Mouse (Mus musculus) kidney, embryonic 14.5 days (tissue): ENCODE results near the gene Slc45a1. TPM values are rescaled to one million over a fixed set of nuclear protein-coding genes. Genes with fewer than 3 reads are reported as not detected.
A peak's percentile ranks its signal among the peaks of the same experiment; 100 is the strongest.

ENCODE experiments used
- ATAC-seq: fragments of 200-750 bp; cut with Nextera tagmentation; 2 replicates; pipeline ENCODE4 v1.8.0; 2017; ENCODE audit warnings: moderate number of reproducible peaks, mild to moderate bottlenecking, moderate TSS enrichment, moderate library complexity; ENCODE audit not compliant: low FRiP score, low TSS enrichment
- H3K27ac ChIP-seq: fragments of 300-500 bp; sonication (generic); 2 replicates; pipeline ENCODE4 v1.5.1; 2014; ENCODE audit warnings: low read depth, mild to moderate bottlenecking, low read length, moderate library complexity, mixed read lengths
- H3K27me3 ChIP-seq: fragments of 300-500 bp; sonication (generic); 2 replicates; pipeline ENCODE4 v1.6.1; 2014; ENCODE audit warnings: mild to moderate bottlenecking, low read length; ENCODE audit not compliant: control insufficient read depth, insufficient read depth
- H3K36me3 ChIP-seq: fragments of 300-500 bp; sonication (generic); 2 replicates; pipeline ENCODE4 v1.6.1; 2014; ENCODE audit warnings: low read length, mixed read lengths; ENCODE audit not compliant: control insufficient read depth, insufficient read depth
- H3K4me1 ChIP-seq: fragments of 300-500 bp; sonication (generic); 2 replicates; pipeline ENCODE4 v1.6.1; 2014; ENCODE audit warnings: low read length, mixed read lengths; ENCODE audit not compliant: control insufficient read depth, insufficient read depth
- H3K4me2 ChIP-seq: fragments of 300-500 bp; sonication (generic); replicated peaks from 2 replicates; pipeline ENCODE4 v1.6.1; 2014; ENCODE audit warnings: low read depth, mild to moderate bottlenecking, low read length
- H3K4me3 ChIP-seq: fragments of 300-500 bp; sonication (generic); 2 replicates; pipeline ENCODE4 v1.5.1; 2014; ENCODE audit warnings: mild to moderate bottlenecking, low read length
- H3K9ac ChIP-seq: fragments of 300-500 bp; sonication (generic); 2 replicates; pipeline ENCODE4 v1.6.1; 2014; ENCODE audit warnings: low read depth, mild to moderate bottlenecking, low read length, moderate library complexity
- H3K9me3 ChIP-seq: fragments of 300-500 bp; sonication (generic); 2 replicates; pipeline ENCODE4 v1.6.1; 2016; ENCODE audit warnings: low read length; ENCODE audit not compliant: control insufficient read depth
- WGBS: fragments of 180-500 bp; shearing (Covaris S2); extraction: QIAGEN DNeasy Blood & Tissue Kit; methylation state at CpG from one replicate; pipeline ENCODE4 v1.1.7; 2014; 5-methylcytosine and 5-hydroxymethylcytosine counted together
- polyA plus RNA-seq: library from polyadenylated mRNA; unstranded; fragments of >200 nt; fragmentation: Nextera tagmentation; extraction: Ambion mirVana; gene quantifications from 2 replicates; pipeline ENCODE4 v1.2.1, GENCODE M21; 2014

Gene Slc45a1
- polyA plus RNA-seq, 1 experiment from 2014 or later: not detected

GRCm38 (mm10) chr4:150685778-150686493 lies 34.0 kb upstream of the Slc45a1 start:
- 49% methylated on average over 7 of the region's 8 CpGs for WGBS
- H3K4me2 ChIP-seq: no peak overlapping the region

GRCm38 (mm10) chr4:150685043-150685777 lies 33.2 kb upstream of the Slc45a1 start:
- H3K27ac ChIP-seq: no peak overlapping the region
- no peaks in the 10 kb centered on the region for H3K27me3 ChIP-seq
- no peaks in the 10 kb centered on the region for H3K9me3 ChIP-seq
- 30% methylated on average over 15 of the region's 15 CpGs for WGBS
- peaks cover 15% of the 10 kb centered on the region for H3K4me1 ChIP-seq
- no peaks in the 10 kb centered on the region for H3K36me3 ChIP-seq
- no peak overlapping the region for H3K4me3 ChIP-seq
- ATAC-seq: peak; percentile 43; the same call in 1 of the 2 replicates
- H3K9ac ChIP-seq: no peak overlapping the region
- no peak overlapping the region for H3K4me2 ChIP-seq

More at GRCm38 (mm10) chr4:150685778-150686493, 34.0 kb upstream of the Slc45a1 start:
- no peaks in the 10 kb centered on the region for H3K9me3 ChIP-seq
- peaks cover 15% of the 10 kb centered on the region for H3K4me1 ChIP-seq
- no peak overlapping the region for H3K9ac ChIP-seq
- no peak overlapping the region for H3K4me3 ChIP-seq
- H3K36me3 ChIP-seq: no peaks in the 10 kb centered on the region
- H3K27ac ChIP-seq: no peak overlapping the region
- ATAC-seq: no peak
- no peaks in the 10 kb centered on the region for H3K27me3 ChIP-seq

- H3K4me1 ChIP-seq: peaks cover 25% of the 10 kb centered on the region
- H3K9ac ChIP-seq: no peak overlapping the region
- H3K4me3 ChIP-seq: no peak overlapping the region
- ATAC-seq: no peak
- H3K4me2 ChIP-seq: no peak overlapping the region
- no peak overlapping the region for H3K27ac ChIP-seq
- no peaks in the 10 kb centered on the region for H3K36me3 ChIP-seq
- WGBS: 59% methylated on average over 5 of the region's 5 CpGs
- no peaks in the 10 kb centered on the region for H3K27me3 ChIP-seq
- no peaks in the 10 kb centered on the region for H3K9me3 ChIP-seq
Measured at GRCm38 (mm10) chr4:150680373-150680772, 28.4 kb upstream of the Slc45a1 start.

- H3K4me2 ChIP-seq: no peak overlapping the region
- WGBS: 98% methylated on average over 20 of the region's 20 CpGs
- no peak overlapping the region for H3K9ac ChIP-seq
- no peaks in the 10 kb centered on the region for H3K27me3 ChIP-seq
- H3K4me3 ChIP-seq: no peak overlapping the region
- no peak for ATAC-seq
- H3K27ac ChIP-seq: no peak overlapping the region
- no peaks in the 10 kb centered on the region for H3K9me3 ChIP-seq
- no peaks in the 10 kb centered on the region for H3K36me3 ChIP-seq
- H3K4me1 ChIP-seq: peaks cover 22% of the 10 kb centered on the region; the same call in 1 of the 2 replicates
Measured at GRCm38 (mm10) chr4:150678789-150679188, 26.8 kb upstream of the Slc45a1 start.

GRCm38 (mm10) chr4:150677846-150678224 lies 25.9 kb upstream of the Slc45a1 start:
- no peak overlapping the region for H3K9ac ChIP-seq
- no peaks in the 10 kb centered on the region for H3K9me3 ChIP-seq
- H3K27ac ChIP-seq: peak overlapping the region; percentile 67; the same call in 1 of the 2 replicates
- peaks cover 22% of the 10 kb centered on the region; the same call in 1 of the 2 replicates for H3K4me1 ChIP-seq
- H3K4me3 ChIP-seq: no peak overlapping the region
- H3K27me3 ChIP-seq: no peaks in the 10 kb centered on the region
- no peak overlapping the region for H3K4me2 ChIP-seq
- no peaks in the 10 kb centered on the region for H3K36me3 ChIP-seq
- ATAC-seq: 0 out of 2 replicates have a peak, but pooled peaks have one; percentile 17
- 3% methylated on average over 3 of the region's 4 CpGs for WGBS

- peak; percentile 43; the same call in 1 of the 2 replicates for ATAC-seq
- Histone ChIP-seq H3K9ac (no peak overlapping the region), H3K27ac (peak overlapping the region; percentile 67), H3K9me3 (no peaks in the 10 kb centered on the region), H3K36me3 (no peaks in the 10 kb centered on the region), H3K4me1 (peaks cover 22% of the 10 kb centered on the region; the same call in 1 of the 2 replicates), H3K4me2 (no peak overlapping the region), H3K4me3 (no peak overlapping the region), H3K27me3 (no peaks in the 10 kb centered on the region)
- 25% methylated on average over 10 of the region's 10 CpGs for WGBS
Measured at GRCm38 (mm10) chr4:150677126-150677845, 25.3 kb upstream of the Slc45a1 start.

- Histone ChIP-seq H3K36me3 (no peaks in the 10 kb centered on the region), H3K27ac (peak overlapping the region; percentile 79; the same call in 1 of the 2 replicates), H3K4me1 (peaks cover 22% of the 10 kb centered on the region; the same call in 1 of the 2 replicates), H3K27me3 (no peaks in the 10 kb centered on the region), H3K4me2 (no peak overlapping the region), H3K9ac (no peak overlapping the region), H3K4me3 (no peak overlapping the region), H3K9me3 (no peaks in the 10 kb centered on the region)
- ATAC-seq: peak; percentile 81
- WGBS: 21% methylated on average over 13 of the region's 13 CpGs
Measured at GRCm38 (mm10) chr4:150676029-150676428, 24.1 kb upstream of the Slc45a1 start.

GRCm38 (mm10) chr4:150675274-150675673 lies 23.3 kb upstream of the Slc45a1 start:
- Histone ChIP-seq H3K9ac (no peak overlapping the region), H3K27ac (peak overlapping the region; percentile 74), H3K4me1 (peaks cover 22% of the 10 kb centered on the region; the same call in 1 of the 2 replicates), H3K27me3 (no peaks in the 10 kb centered on the region), H3K4me3 (no peak overlapping the region), H3K4me2 (no peak overlapping the region), H3K9me3 (no peaks in the 10 kb centered on the region), H3K36me3 (no peaks in the 10 kb centered on the region)
- no peak for ATAC-seq
- WGBS: 74% methylated on average over 10 of the region's 10 CpGs
